Mouse (Mus musculus): ENCODE measurements around the gene Col19a1.

Col19a1 gene

GRCm38 (mm10) chr1:24230428-24230827 is 356.8 kb downstream of the Col19a1 start:
- TF ChIP-seq GATA4 (IDR thresholded peaks at IDR 0.05; ENCODE audit: insufficient replicate concordance, low read length), result no peak

GRCm38 (mm10) chr1:24229552-24229951 is 357.7 kb downstream of the Col19a1 start:
- TF ChIP-seq GATA4 (IDR thresholded peaks at IDR 0.05; ENCODE audit: insufficient replicate concordance, low read length), result no peak

GRCm38 (mm10) chr1:24226941-24227711 is 360.1 kb downstream of the Col19a1 start:
- TF ChIP-seq GATA4 (IDR thresholded peaks at IDR 0.05; ENCODE audit: insufficient replicate concordance, low read length), result no peak

- no peak for TF ChIP-seq GATA4 (IDR thresholded peaks at IDR 0.05; ENCODE audit: insufficient replicate concordance, low read length)
Measured at GRCm38 (mm10) chr1:24225825-24226526, 361.3 kb downstream of the Col19a1 start.

GRCm38 (mm10) chr1:24222981-24223612 is 364.2 kb downstream of the Col19a1 start:
- no peak for TF ChIP-seq GATA4 (IDR thresholded peaks at IDR 0.05; ENCODE audit: insufficient replicate concordance, low read length)

- TF ChIP-seq GATA4 (IDR thresholded peaks at IDR 0.05; ENCODE audit: insufficient replicate concordance, low read length), result no peak
Measured at GRCm38 (mm10) chr1:24222231-24222630, 365.0 kb downstream of the Col19a1 start.

- TF ChIP-seq GATA4 (IDR thresholded peaks at IDR 0.05; ENCODE audit: insufficient replicate concordance, low read length), result no peak
Measured at GRCm38 (mm10) chr1:24219041-24219440, 368.2 kb downstream of the Col19a1 start.

Data from liver, adult (tissue).